Mouse (Mus musculus) ES-Bruce4 (cell line): ENCODE results near the gene Irf2bpl. TPM values are rescaled to one million over a fixed set of nuclear protein-coding genes. Genes with fewer than 3 reads are reported as not detected.

Experiments used
- H3K27ac ChIP-seq: 2 replicates; pipeline ENCODE4 v1.5.1; 2012; ENCODE audit warnings: low read length, inconsistent platforms; ENCODE audit not compliant: insufficient read depth
- H3K27me3 ChIP-seq: 2 replicates; pipeline ENCODE4 v1.6.1; 2012; ENCODE audit warnings: mild to moderate bottlenecking, low read length, inconsistent platforms; ENCODE audit not compliant: control insufficient read depth, poor library complexity, insufficient read depth, severe bottlenecking
- H3K36me3 ChIP-seq: 2 replicates; pipeline ENCODE4 v1.6.1; 2012; ENCODE audit warnings: inconsistent platforms, mild to moderate bottlenecking, low read length, moderate library complexity; ENCODE audit not compliant: control insufficient read depth, poor library complexity, insufficient read depth, severe bottlenecking
- H3K4me1 ChIP-seq: one replicate; pipeline ENCODE4 v1.8.1; 2011; ENCODE audit warnings: low read length; ENCODE audit not compliant: control insufficient read depth, insufficient read depth
- H3K4me3 ChIP-seq: 2 replicates; pipeline ENCODE4 v1.5.1; 2011; ENCODE audit warnings: low read depth, mild to moderate bottlenecking, low read length
- H3K9ac ChIP-seq: 2 replicates; pipeline ENCODE4 v1.6.1; 2012; ENCODE audit warnings: low read depth, mild to moderate bottlenecking, inconsistent platforms; ENCODE audit not compliant: poor library complexity, severe bottlenecking
- H3K9me3 ChIP-seq: replicated peaks from 2 replicates; pipeline ENCODE4 v1.6.1; 2012; ENCODE audit warnings: mild to moderate bottlenecking, low read length, inconsistent platforms; ENCODE audit not compliant: control insufficient read depth, poor library complexity, insufficient read depth, severe bottlenecking
- CTCF ChIP-seq: IDR thresholded peaks from one replicate; pipeline ENCODE4 v1.8.1; 2011; ENCODE audit warnings: low read depth, low read length
- EP300 ChIP-seq: IDR thresholded peaks from 2 replicates; pipeline ENCODE4 v1.6.1; 2011; ENCODE audit warnings: low read depth, low read length; ENCODE audit not compliant: insufficient read depth
- POLR2A ChIP-seq: IDR thresholded peaks from one replicate; pipeline ENCODE4 v1.8.1; 2011; ENCODE audit warnings: low read length; ENCODE audit not compliant: insufficient read depth
- polyA plus RNA-seq: library from polyadenylated mRNA; stranded (reverse); fragments of >200 nt; gene quantifications from 2 replicates; pipeline ENCODE4 v1.2.4, GENCODE M21; 2011; ENCODE audit warnings: low read depth; ENCODE audit not compliant: missing spikeins, insufficient read depth, insufficient read length

The Irf2bpl gene
- polyA plus RNA-seq, 1 experiment, result 37.9 TPM

GRCm38 (mm10) chr12:86918983-86919722 is 34.6 kb upstream of the Irf2bpl start:
- Histone ChIP-seq H3K9me3 (no peaks in the 10 kb centered on the region), H3K4me3 (peak overlapping the region; percentile 29), H3K4me1 (peaks cover 18% of the 10 kb centered on the region), H3K9ac (peak overlapping the region; percentile 46), H3K36me3 (no peaks in the 10 kb centered on the region), H3K27me3 (no peaks in the 10 kb centered on the region), H3K27ac (peak overlapping the region; percentile 95)
- TF ChIP-seq POLR2A, result no peak
- TF ChIP-seq EP300, result peak; percentile 73; the same call in 1 of the 2 replicates

GRCm38 (mm10) chr12:86918361-86918967 is 33.9 kb upstream of the Irf2bpl start:
- Histone ChIP-seq H3K27me3 (no peaks in the 10 kb centered on the region), H3K36me3 (no peaks in the 10 kb centered on the region), H3K9ac (peak overlapping the region; percentile 46), H3K27ac (peak overlapping the region; percentile 95), H3K4me1 (peaks cover 19% of the 10 kb centered on the region), H3K4me3 (peak overlapping the region; percentile 22), H3K9me3 (no peaks in the 10 kb centered on the region)
- TF ChIP-seq EP300, result peak; percentile 84
- TF ChIP-seq POLR2A, result no peak
- TF ChIP-seq CTCF, result no peak

- Histone ChIP-seq H3K27ac (peak overlapping the region; percentile 95), H3K9me3 (no peaks in the 10 kb centered on the region), H3K36me3 (no peaks in the 10 kb centered on the region), H3K27me3 (no peaks in the 10 kb centered on the region), H3K9ac (peak overlapping the region; percentile 46), H3K4me1 (peaks cover 18% of the 10 kb centered on the region), H3K4me3 (peak overlapping the region; percentile 8; the same call in 1 of the 2 replicates)
- TF ChIP-seq EP300 (peak; percentile 86), POLR2A (no peak), CTCF (no peak)
These were observed 32.4 kb upstream of the Irf2bpl start for GRCm38 (mm10) chr12:86916796-86917573.

- H3K9me3 ChIP-seq, result no peaks in the 10 kb centered on the region
- peak overlapping the region; percentile 81 for H3K27ac ChIP-seq
These were observed 31.0 kb upstream of the Irf2bpl start for GRCm38 (mm10) chr12:86915617-86916016.

GRCm38 (mm10) chr12:86914756-86915155 is 30.2 kb upstream of the Irf2bpl start:
- H3K27ac ChIP-seq, result peak overlapping the region; percentile 86
- H3K27me3 ChIP-seq, result no peaks in the 10 kb centered on the region
- H3K4me1 ChIP-seq, result peaks cover 18% of the 10 kb centered on the region

More at GRCm38 (mm10) chr12:86915617-86916016, 31.0 kb upstream of the Irf2bpl start:
- H3K27me3 ChIP-seq, result no peaks in the 10 kb centered on the region
- no peak overlapping the region for H3K4me3 ChIP-seq
- no peak for TF ChIP-seq CTCF
- no peak for TF ChIP-seq POLR2A
- TF ChIP-seq EP300, result 0 out of 2 replicates have a peak, but pooled peaks have one; percentile 44
- H3K4me1 ChIP-seq, result peaks cover 18% of the 10 kb centered on the region
- no peaks in the 10 kb centered on the region for H3K36me3 ChIP-seq
- H3K9ac ChIP-seq, result peak overlapping the region; percentile 16; the same call in 1 of the 2 replicates

More at GRCm38 (mm10) chr12:86914756-86915155, 30.2 kb upstream of the Irf2bpl start:
- no peak for TF ChIP-seq CTCF
- peak; percentile 46; the same call in 1 of the 2 replicates for TF ChIP-seq EP300
- TF ChIP-seq POLR2A, result peak; percentile 13
- no peak overlapping the region for H3K4me3 ChIP-seq
- H3K36me3 ChIP-seq, result no peaks in the 10 kb centered on the region
- H3K9me3 ChIP-seq, result no peaks in the 10 kb centered on the region
- H3K9ac ChIP-seq, result peak overlapping the region; percentile 54
